8 mouse cellular contexts compared by ENCODE assay signal in genomic region chr9:62549809-62550208, GRCm38 (mm10). TPM values are rescaled to one million over a fixed set of nuclear protein-coding genes. Genes with fewer than 3 reads are reported as not detected.
DNase-seq lines count a peak whose midpoint lies in the region; ATAC-seq and TF ChIP-seq lines count a peak whose summit lies in the region.

No protein-coding gene starts in this region.

- no peak overlapping the region for H3K4me2 ChIP-seq in intestine, embryonic 14.5 days (ENCODE audit: low read length)
- no peak overlapping the region for H3K4me2 ChIP-seq in intestine, embryonic 16.5 days (ENCODE audit: low read depth, low read length)
- H3K4me2 ChIP-seq in intestine, postnatal 0 days (replicated peaks; ENCODE audit: low read depth), result no peak overlapping the region
- no peak overlapping the region for H3K4me2 ChIP-seq in midbrain, postnatal 0 days (ENCODE audit: low read depth, low read length, poor library complexity, severe bottlenecking)

- H3K9me3 ChIP-seq in intestine, embryonic 14.5 days (ENCODE audit: control insufficient read depth, low read length), result no peaks in the 10 kb centered on the region
- H3K9me3 ChIP-seq in intestine, embryonic 16.5 days (ENCODE audit: control insufficient read depth, low read length), result no peaks in the 10 kb centered on the region
- H3K9me3 ChIP-seq in intestine, postnatal 0 days (ENCODE audit: control insufficient read depth), result no peaks in the 10 kb centered on the region
- no peaks in the 10 kb centered on the region for H3K9me3 ChIP-seq in midbrain, postnatal 0 days (ENCODE audit: low read length)

- no peaks in the 10 kb centered on the region for H3K4me1 ChIP-seq in intestine, embryonic 14.5 days (replicated peaks; ENCODE audit: control insufficient read depth, insufficient read depth, low read length)
- no peaks in the 10 kb centered on the region for H3K4me1 ChIP-seq in intestine, embryonic 16.5 days (ENCODE audit: control insufficient read depth, insufficient read depth, low read length)
- no peaks in the 10 kb centered on the region for H3K4me1 ChIP-seq in intestine, postnatal 0 days (replicated peaks; ENCODE audit: control insufficient read depth, insufficient read depth, low read length)
- H3K4me1 ChIP-seq in midbrain, postnatal 0 days (ENCODE audit: insufficient read depth, low read length), result peaks cover 5% of the 10 kb centered on the region; the same call in 1 of the 2 replicates

- no peak overlapping the region for H3K27ac ChIP-seq in intestine, embryonic 14.5 days (ENCODE audit: low read depth)
- no peak overlapping the region for H3K27ac ChIP-seq in intestine, embryonic 16.5 days (ENCODE audit: low read length)
- no peak overlapping the region for H3K27ac ChIP-seq in intestine, postnatal 0 days (ENCODE audit: low read depth, low read length)
- H3K27ac ChIP-seq in midbrain, postnatal 0 days (ENCODE audit: low read depth, low read length), result no peak overlapping the region

- H3K9ac ChIP-seq in intestine, embryonic 14.5 days (ENCODE audit: low read length), result no peak overlapping the region
- H3K9ac ChIP-seq in intestine, embryonic 16.5 days (ENCODE audit: low read depth, low read length), result no peak overlapping the region
- no peak overlapping the region for H3K9ac ChIP-seq in intestine, postnatal 0 days (ENCODE audit: low read depth, low read length)
- no peak overlapping the region for H3K9ac ChIP-seq in midbrain, postnatal 0 days (replicated peaks; ENCODE audit: low read length, poor library complexity, severe bottlenecking)

- DNase-seq in intestine, embryonic 14.5 days (ENCODE audit: low spot score), result peak; percentile 98
- peak; percentile 87 for DNase-seq in gastrocnemius, postnatal 10 days
- peak; percentile 96 to 98 for DNase-seq in left cerebral cortex, postnatal 25 days (ENCODE audit: low spot score in 2 of 2)
- peak; percentile 93 for DNase-seq in midbrain, postnatal 0 days (ENCODE audit: low spot score)
- DNase-seq in spleen, postnatal 10 days (ENCODE audit: low spot score in 2 of 2), result peak; percentile 72 to 83

- peak; percentile 36 for ATAC-seq in intestine, embryonic 14.5 days (replicated peaks; ENCODE audit: low FRiP score, low TSS enrichment, low read depth)
- no peak for ATAC-seq in intestine, embryonic 16.5 days
- peak; percentile 80 for ATAC-seq in common myeloid progenitor, adult 5-6 weeks (replicated peaks; ENCODE audit: low read depth, poor library complexity, severe bottlenecking)
- ATAC-seq in intestine, postnatal 0 days, result no peak
- ATAC-seq in midbrain, postnatal 0 days (ENCODE audit: low FRiP score), result no peak

- no peaks in the 10 kb centered on the region for H3K27me3 ChIP-seq in intestine, embryonic 14.5 days (replicated peaks; ENCODE audit: control insufficient read depth, insufficient read depth, low read length)
- no peaks in the 10 kb centered on the region for H3K27me3 ChIP-seq in intestine, embryonic 16.5 days (replicated peaks; ENCODE audit: control insufficient read depth, insufficient read depth, low read length)
- no peaks in the 10 kb centered on the region for H3K27me3 ChIP-seq in intestine, postnatal 0 days (replicated peaks; ENCODE audit: control insufficient read depth, insufficient read depth, low read length)
- H3K27me3 ChIP-seq in midbrain, postnatal 0 days (ENCODE audit: insufficient read depth, low read length), result no peaks in the 10 kb centered on the region

- no peaks in the 10 kb centered on the region for H3K36me3 ChIP-seq in intestine, embryonic 14.5 days (ENCODE audit: control insufficient read depth, insufficient read depth, low read length)
- no peaks in the 10 kb centered on the region for H3K36me3 ChIP-seq in intestine, embryonic 16.5 days (ENCODE audit: control insufficient read depth, insufficient read depth, low read length)
- no peaks in the 10 kb centered on the region for H3K36me3 ChIP-seq in intestine, postnatal 0 days (ENCODE audit: control insufficient read depth, insufficient read depth)
- H3K36me3 ChIP-seq in midbrain, postnatal 0 days (ENCODE audit: insufficient read depth, low read length), result no peaks in the 10 kb centered on the region

- TF ChIP-seq CTCF in intestine, postnatal 0 days (IDR thresholded peaks at IDR 0.05; ENCODE audit: low read depth), result peak; percentile 98
- peak; percentile 99 for TF ChIP-seq CTCF in midbrain, postnatal 0 days (IDR thresholded peaks at IDR 0.05)

- intact Hi-C loops in left cerebral cortex, postnatal 25 days (cut with DNase I), result loop anchor here (1.0 to 5.0 kb wide), 4 partner anchors 80 to 227 kb away; partner anchors contain the start of gene Anp32a

- H3K4me3 ChIP-seq in intestine, embryonic 14.5 days (ENCODE audit: low read depth, low read length), result no peak overlapping the region
- no peak overlapping the region for H3K4me3 ChIP-seq in intestine, embryonic 16.5 days (ENCODE audit: low read length)
- H3K4me3 ChIP-seq in intestine, postnatal 0 days (ENCODE audit: low read depth, low read length), result no peak overlapping the region
- no peak overlapping the region for H3K4me3 ChIP-seq in midbrain, postnatal 0 days (ENCODE audit: low read depth, low read length)

- WGBS in intestine, embryonic 14.5 days, result 3% methylated on average over 8 of the region's 8 CpGs
- 4% methylated on average over 8 of the region's 8 CpGs for WGBS in intestine, embryonic 16.5 days
- 3% methylated on average over 8 of the region's 8 CpGs for WGBS in intestine, postnatal 0 days
- under 1% methylated on average over 8 of the region's 8 CpGs for WGBS in midbrain, postnatal 0 days

RNA-seq across cellular contexts. Expression of gene Coro2b, which starts 13.0 kb away (rescaled TPM):
- polyA plus RNA-seq in intestine, embryonic 14.5 days (2014; fragmentation: Nextera tagmentation; extraction: Ambion mirVana), result 9.0 and 9.8 TPM in 2 replicates
- 7.0 and 8.2 TPM in 2 replicates for polyA plus RNA-seq in intestine, embryonic 16.5 days (2015; fragmentation: Nextera tagmentation; extraction: Ambion mirVana)
- total RNA-seq in common myeloid progenitor, adult 5-6 weeks (2017), result 0.87 TPM in 1 of 2 replicates, not detected in the other
- 10 to 100 TPM; 10.6 to 12.4 TPM for total RNA-seq in gastrocnemius, postnatal 10 days (2021)
- 2.8 and 2.9 TPM in 2 replicates for polyA plus RNA-seq in intestine, postnatal 0 days (2015; fragmentation: Nextera tagmentation; extraction: Ambion mirVana)
- total RNA-seq in left cerebral cortex, postnatal 25 days (2021), result 100 to 1,000 TPM; 183 to 184 TPM
- total RNA-seq in midbrain, postnatal 0 days (2014; rRNA removed), result 36.2 and 45.8 TPM in 2 replicates
- polyA plus RNA-seq in midbrain, postnatal 0 days (2015; fragmentation: Nextera tagmentation; extraction: Ambion mirVana), result 21.4 and 22.8 TPM in 2 replicates

Comparison
In these comparisons a context has a peak if more than half of its experiments do, and no peak if none do; other contexts are left out.
1. ATAC-seq: peak in intestine, embryonic 14.5 days (single experiment) and common myeloid progenitor, adult 5-6 weeks (single experiment); none in intestine, embryonic 16.5 days (single experiment), intestine, postnatal 0 days (single experiment) and midbrain, postnatal 0 days (single experiment).
2. Peak in every context shown above with its lines, with median percentiles within 50 percentile points of each other: DNase-seq.